Mouse (Mus musculus): ENCODE results near the gene Ssh2. TPM values are rescaled to one million over a fixed set of nuclear protein-coding genes. Genes with fewer than 3 reads are reported as not detected.
A peak's percentile ranks its signal among the peaks of the same experiment; 100 is the strongest.

The Ssh2 gene
- polyA plus RNA-seq, 2 experiments from 2014 or later, result 70.5 to 71.3 TPM

DNA sequence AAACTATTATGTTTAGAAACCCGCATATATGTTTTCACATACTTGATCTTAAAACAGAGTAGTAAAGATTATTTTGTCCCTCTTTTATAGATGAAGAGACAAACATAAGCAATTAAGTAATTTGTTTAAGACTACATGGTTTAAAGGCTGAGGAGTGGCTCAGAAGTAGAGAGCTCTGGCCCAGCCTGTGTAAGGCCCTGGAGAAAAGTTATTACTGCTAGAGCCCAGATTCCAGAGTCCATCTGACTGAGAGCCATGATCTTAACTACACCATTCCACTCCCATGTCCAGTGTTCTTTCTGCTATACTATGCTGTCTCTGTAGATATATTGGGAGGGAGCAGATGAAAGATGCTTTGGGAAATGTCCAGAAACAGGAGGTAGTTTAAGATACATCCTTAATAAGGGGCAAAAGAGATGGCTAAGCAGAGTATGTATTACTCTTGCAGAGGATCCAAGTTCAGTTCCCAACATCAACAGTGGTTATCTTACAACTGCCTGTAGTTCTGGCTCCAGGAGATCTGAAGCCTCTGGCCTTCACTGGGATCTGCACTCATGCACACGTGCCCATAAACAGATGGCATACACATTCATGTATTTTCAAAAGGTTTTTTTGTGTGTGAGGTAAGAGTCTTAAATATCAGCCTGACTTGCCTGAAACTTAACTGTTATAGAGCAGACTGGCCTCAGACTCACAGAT, 198.2 kb downstream of the Ssh2 start:
- no peak for ATAC-seq

DNA sequence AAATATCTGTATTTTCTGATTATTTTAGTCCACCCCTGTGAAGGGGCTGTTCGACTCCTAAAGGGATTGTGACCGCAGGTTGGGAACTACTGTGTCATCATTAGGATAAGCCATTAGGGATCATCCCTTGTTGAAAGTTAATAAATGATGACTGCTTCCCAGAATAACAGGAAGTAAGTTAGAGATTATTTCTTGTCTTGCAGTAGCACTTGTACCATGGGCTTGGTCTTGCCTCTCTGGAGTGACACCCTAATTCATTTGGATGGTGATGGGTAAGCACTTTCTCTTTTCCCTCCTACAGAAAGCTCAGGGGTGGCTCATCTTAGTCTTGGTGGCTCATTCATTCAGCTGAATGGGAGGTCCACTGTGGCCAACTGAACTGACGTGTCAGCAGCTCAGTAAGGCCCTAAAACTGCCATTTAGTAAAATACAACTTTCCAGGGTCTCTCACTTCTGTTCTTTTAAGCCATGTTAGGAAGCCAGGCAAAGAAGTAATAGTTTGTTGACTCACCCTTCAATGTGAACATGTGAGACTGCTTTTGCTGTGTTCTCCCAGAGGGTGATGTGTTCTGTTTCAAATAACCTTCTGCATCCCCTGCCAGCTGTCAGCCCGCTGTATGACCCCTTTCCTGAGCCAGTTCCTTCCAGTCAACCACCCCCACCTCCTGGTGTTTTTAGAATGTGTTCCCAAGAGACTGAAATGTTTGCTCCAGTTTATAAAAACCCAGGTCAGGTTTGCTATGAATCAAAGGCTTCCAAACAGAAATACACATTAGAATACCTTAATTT, 200.3 kb downstream of the Ssh2 start:
- no peak for ATAC-seq

DNA sequence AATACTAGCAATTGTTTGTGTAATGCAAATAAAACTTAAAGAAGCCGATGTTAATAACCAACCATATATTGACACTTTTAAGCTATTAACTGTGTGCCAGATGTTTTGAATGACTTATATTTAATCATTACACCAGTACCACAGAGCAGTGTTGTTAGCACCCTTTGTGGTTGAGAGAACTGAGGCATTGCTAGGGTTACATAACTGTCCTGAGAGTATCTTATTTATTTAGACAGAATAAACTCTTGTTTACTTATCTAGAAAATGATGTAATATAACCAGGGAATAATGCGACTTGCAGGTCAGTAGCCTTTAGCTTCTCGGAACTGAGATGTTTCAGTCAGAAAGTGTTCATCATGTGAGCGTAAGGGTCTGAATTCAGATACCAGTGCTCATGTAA, 201.9 kb downstream of the Ssh2 start:
- ATAC-seq, result no peak

DNA sequence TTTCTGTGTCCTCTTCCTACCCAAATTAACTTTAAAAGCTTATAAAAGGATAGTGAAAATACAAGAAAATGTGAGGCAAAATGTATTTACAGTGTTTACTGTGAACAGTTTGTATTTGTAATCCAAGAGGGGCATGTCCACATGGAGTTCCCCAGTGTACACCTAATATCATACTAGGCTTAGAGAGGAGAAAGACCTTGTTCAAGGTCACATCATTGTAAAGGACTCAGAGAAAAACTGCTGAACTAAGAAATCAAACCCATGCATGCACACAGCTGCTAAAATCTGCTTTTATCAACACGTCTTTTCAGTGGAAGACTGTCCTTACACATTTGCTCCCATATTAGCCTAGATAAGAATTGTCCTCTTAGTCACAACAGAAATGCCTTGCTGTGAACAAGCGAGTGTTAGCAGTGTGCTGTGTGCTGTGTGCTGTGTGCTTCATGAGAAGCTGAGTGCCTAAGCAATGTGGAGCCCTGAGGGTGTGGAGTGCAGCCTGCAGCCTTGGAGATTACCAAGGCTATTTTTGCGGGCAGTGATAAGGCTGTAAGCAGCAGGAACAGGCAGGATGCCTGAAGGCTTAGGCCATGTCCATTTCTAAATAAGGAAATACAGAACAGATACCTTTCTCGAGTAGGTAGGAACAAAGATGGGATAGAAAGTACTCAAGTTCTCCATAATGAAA, 207.2 kb downstream of the Ssh2 start:
- no peak for ATAC-seq

DNA sequence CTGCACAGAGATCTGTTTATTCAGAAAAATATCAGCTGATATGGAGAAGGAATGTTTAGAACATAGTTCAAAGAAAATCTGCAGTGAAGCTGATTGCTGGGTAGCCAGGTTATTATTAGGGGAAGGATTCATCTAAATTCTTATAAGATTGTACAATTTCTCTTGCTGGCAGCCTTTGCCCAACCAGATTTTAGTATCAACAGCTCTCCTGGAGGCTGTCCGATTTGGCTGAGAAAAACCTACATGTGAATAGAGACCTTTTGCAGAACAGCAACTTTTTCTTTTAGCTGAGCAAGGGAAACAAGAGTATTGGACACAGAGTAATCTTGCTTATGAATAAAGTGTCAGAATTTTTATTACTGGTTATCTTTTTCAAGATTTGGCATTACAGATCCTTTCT, 212.4 kb downstream of the Ssh2 start:
- no peak for ATAC-seq

DNA sequence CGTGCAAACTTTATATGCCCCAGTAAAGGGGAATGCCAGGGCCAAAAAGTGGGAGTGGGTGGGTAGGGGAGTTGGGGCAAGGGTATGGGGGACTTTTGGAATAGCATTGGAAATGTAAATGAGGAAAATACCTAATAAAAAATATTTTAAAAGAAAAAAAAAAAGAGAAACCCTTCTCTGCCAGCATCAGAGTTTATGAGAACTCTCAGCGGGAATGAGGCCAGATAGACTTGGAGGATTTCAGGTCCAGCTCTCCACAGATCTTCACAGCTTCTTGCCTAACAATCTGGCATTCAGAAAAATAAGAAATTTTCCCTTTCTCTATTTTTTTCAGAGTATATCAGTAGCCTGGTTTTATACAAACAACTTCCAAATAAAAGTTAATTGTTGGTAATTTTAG, 220.9 kb downstream of the Ssh2 start:
- ATAC-seq, result no peak

DNA sequence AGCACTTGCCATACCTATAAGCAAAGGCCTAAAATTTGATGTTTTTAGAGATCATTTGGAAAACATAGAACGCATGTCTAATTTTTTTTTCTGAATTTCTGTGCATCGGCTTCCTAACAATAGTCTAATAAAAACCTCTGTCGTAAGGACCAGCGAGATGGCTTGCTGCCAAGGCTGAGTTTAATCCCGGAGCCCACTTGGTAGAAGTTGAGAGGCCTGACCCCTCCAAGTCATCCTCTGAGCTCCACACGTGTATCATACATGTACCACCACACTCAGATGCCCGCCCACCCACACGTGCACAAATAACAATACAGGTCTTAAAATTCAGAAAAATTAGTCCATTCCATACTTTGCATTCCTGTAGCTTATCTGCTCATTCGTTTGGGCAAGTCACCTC, 224.0 kb downstream of the Ssh2 start:
- no peak for ATAC-seq

DNA sequence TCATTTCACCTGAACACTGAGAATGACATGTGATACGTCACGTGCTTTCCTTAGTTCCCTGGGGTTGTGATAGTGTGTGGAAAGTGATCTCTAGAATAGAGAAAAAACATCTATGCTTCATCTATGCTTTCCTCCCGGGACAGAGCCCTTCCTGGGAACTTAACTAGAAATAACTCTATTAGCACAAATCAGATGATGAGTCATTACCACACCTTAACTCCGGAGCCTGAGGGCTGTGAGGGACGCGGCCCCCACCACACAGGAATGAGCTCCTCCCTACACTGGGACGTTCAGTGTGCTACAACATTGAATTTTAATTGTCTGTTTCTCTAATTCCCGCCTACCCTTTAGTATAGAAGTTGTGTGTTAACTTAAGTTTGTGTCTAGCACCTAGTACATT, 224.9 kb downstream of the Ssh2 start:
- ATAC-seq, result no peak

DNA sequence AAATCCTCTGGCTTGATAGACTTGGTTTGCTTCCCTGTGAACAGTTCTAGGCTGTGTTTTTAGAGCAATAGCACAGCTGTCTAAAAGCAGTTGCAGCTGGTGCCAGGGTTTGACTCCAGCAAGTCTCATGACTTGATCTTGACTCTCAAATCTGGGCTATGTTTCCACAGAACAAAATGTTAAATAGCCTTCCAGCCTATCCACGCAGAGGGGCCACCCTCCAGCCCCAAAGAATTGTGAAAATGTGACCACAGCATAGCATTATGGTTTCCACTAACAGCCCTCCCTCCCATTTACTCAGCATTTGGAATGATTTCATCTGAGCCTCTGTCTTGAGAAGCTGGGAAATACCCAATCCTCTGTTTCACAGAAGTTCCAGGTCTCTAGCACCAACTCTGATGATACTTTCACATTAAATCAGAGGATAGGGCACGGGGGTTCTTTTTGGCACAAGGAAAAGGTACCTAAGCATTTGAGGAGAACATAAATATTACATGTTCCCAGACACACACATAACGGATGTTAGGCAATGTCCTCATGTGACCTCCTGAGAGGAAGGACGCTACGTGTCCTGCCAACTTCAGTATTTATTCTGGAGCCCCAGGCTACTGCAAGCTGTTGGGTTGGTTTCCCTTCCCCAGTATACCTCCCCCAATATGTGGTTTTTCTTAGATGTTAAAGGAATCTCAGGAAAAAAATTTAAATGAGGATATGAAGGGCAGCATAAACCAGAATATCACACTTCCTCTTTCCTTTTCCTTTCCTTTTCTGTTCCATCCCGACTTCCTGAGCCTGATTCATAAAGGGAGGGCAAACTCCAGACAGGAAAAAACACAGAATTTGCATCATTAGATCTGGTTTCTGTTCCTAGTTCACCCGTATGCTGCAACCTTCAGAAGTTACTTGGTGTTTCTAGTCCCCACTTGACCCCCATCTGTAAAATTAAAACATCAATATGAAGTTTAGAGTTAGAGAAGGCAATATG, 226.4 kb downstream of the Ssh2 start:
- ATAC-seq, result no peak

DNA sequence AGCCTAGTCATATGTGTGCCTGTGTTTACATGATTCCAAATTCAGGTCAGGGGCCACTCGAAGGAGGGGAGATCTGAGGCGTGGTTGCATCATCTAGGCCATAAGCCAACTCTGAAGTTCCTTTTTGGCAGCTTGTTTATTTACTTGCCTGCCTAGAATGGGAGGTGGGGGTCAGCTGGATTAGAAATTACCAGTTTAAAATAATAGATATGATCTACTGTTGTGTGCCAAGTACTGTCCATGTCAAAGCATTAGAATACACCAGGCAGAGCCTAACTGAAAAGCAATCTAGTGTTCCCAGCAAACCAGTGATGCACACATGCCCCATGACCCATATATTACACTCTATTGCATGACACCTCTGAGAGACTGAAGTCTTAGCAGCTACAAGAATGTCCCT, 228.9 kb downstream of the Ssh2 start:
- no peak for ATAC-seq

DNA sequence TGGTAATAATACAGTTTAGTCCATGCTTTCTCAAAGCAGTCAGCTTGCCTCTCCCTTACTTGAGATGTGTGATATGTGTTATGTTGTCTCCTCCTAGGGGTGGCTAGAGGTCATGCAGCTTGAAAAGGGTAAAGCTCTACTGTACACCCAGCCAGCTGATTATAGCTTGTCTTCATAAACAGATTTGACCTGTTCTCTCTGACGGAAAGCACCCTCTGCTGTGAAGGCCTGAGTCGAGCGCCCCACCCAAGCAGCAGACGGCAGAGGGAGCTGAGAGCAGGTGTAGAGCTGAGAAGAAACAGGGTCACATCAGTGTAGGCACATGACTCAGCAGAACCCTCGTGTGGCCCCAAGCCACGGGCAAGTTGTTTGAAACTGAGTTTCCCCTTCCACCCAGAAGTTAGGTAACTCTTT, 230.5 kb downstream of the Ssh2 start:
- peak; percentile 87 for ATAC-seq

DNA sequence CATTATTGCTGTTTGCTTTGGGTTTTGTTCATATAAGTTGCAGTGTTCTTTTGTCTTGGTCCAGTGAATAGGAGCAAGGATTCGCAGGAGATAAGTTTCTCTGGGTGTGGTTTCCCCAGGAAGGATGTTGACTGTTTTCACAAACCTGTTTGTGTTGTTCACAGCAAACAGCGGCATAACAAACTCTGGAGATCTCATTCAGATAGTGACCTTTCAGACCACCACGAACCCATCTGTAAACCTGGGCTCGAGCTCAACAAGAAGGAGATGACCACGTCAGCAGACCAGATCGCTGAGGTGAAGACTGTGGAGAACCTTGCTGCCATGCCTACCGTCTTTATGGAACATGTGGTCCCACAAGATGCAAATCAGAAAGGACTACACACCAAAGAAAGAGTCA, 233.1 kb downstream of the Ssh2 start:
- no peak for ATAC-seq

DNA sequence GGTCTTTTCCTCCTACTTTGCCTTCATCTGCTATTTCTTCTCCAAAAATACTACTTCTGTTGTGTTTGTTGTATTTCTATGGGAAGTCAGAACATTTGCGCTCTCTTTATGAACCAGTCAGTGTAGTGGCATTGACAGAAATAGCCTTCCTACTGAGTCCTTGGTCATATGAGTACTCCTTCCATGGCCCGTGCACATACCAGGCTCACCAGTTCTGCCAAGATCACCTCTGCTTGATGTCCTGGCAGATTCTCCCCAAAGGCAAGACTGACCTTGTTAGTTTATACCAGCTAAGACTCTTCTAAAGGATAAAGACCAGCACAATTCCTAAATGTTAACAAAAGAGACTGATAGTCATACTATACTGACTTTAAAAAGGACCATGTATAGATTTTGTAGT, 235.6 kb downstream of the Ssh2 start:
- no peak for ATAC-seq

DNA sequence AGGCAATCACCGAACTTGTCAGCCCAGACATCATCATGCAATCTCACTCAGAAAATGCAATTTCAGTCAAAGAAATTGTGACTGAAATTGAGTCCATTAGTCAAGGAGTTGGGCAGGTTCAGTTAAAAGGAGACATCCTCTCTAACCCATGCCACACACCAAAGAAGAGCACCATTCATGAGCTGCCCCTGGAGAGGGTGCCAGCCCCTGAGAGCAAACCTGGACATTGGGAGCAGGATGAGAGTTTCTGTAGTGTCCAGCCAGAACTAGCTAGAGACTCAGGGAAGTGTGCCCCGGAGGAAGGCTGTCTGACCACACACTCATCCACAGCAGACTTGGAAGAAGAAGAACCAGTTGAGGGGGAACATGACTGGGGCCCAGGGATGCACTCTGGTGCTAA, 237.3 kb downstream of the Ssh2 start:
- ATAC-seq, result no peak

DNA sequence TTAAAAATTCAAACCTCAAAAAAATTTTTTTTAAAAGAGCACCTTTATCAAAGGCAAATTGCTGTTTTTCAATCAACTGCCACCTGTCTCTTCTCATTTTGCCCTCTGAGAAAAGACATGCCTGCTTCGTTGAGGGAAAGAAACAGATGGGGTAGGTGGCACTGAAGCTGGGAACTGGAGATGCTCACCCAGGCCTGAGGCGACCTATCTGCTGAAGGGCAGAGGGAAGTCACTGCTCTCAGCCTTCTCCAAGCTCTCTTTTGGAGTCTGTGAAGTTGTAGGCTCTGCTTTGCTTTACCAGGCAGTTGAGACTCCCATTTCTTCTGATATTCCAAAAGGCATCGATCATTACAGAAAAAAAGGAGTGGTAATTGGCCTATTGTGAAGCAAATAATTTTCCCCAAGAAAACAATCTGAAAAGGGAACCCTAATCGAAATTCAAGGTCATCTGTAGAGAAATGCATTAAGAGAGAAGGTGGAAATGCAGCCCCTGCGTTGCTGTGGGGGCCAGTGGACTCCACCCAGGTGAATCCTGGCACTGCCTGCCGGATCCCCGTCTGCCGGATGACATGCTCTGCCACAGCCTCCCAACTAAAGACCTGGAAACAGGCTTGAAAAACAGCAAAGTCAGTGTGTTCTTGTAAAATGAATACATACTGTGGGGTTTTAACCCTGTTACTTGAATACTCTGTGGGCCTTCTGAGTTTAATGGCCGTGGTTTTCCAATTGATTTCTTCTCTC, 239.9 kb downstream of the Ssh2 start:
- ATAC-seq, result no peak

DNA sequence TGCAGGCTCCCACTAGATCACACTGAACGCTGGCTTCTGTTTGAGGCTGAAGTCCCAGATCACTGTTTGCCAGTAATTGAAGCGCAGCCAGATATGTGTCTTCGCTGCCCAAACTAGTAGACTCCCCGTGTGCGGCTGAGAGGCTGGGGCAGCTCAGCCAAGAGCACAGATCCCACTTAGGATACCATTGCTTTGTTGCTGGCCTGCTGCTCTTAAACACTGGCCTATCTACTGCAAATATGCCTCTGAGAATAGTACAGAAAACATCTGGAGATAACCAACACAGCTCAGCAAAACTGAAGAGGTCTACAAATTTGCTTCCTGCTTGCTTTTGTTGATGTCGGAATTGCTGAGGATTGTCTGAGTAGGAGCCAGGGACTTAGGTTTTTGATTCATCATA, 240.8 kb downstream of the Ssh2 start:
- no peak for ATAC-seq

DNA sequence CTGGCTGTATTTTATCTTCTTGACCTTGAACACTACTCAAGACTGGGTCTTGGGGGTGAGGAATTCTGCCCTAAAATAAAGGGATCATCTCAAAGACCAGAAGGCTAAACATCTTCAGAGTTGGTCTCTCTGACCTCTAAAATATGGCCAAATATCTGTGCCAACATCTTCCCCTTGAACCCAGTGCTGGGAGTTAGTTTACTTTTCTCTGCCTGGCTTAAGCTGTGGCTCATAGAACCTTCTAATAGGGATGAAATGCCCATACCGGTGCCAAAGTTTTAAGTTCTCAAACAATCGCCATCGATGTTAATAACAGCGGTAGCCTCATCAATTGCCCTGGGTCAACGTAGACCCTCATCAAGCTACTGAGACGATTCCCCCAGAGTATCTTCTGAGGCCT, 245.8 kb downstream of the Ssh2 start:
- no peak for ATAC-seq

DNA sequence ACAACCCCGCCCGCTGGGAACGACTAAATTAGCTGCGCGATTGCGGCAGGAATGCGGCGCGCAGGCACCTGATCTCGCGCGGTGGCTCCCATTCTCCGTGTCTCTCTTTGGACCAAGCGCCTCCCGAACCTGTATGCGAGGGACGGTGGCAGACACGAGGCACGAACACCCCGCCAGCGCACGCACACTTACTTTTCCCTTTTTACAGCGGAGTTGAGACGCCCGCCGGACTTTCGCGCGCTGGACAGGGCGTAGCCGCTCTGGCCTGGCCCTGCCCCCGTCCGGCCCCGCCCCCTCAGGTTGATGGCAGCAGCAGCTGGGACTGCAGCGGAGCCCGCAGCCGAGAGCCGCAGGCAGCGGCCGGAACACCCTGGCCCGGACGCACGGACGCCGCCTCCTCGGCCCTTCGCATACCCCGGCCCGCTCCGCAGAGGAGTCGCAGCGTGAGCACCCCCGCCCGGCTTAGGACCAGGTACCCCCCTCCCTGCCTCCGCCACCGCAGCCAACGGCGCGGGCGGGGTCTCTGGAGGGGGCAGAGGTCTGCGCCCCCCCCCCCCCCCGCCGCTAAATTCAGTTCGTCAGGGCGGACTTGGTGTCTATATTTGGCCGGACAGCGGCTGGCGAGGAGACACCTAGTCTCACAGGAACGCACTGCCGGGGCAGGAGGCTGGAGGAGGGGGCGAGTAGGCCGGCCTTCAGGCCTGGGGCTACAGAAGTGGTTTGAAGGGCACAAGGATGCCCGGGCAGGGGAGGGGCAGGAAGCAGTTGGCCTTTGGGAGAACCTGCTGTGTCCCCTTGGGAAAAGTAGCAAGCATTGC, 246.4 kb downstream of the Ssh2 start, which contains the start of gene Coro6:
Gene Coro6 (plus strand): TSS at position 129 of the 818 bp plus-strand sequence.
- peak; percentile 16 for ATAC-seq

DNA sequence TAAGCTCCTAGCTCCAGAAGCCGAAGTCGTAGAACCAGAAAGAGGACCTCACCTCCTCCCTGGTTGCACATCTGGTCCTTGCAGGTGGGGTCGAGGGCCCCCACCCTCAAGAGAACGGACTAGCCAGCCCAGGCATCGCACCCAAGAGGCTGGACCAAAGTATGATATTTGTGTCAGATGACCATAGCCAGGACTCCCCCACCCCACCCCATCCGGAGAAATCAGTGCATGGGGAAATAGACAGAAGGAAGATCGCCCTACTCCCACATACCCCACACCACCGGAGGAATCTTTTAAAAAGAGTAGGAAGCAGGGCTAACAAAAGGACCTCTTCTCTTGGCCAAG, 247.0 kb downstream of the Ssh2 start:
- no peak for ATAC-seq

DNA sequence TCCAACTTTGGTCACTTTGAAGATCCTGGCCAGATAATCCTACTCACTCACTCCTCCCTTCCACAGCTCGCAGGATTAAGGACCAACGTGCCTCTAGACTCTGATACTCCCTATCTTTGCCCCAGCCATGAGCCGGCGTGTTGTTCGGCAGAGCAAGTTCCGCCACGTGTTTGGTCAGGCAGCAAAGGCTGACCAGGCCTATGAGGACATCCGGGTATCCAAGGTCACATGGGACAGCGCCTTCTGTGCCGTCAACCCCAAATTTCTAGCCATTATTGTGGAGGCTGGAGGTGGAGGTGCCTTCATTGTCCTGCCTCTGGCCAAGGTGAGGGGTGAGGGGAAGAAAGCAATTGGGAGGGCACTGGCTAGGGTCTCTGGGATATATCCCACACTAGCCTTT, 247.7 kb downstream of the Ssh2 start:
- ATAC-seq, result no peak

DNA sequence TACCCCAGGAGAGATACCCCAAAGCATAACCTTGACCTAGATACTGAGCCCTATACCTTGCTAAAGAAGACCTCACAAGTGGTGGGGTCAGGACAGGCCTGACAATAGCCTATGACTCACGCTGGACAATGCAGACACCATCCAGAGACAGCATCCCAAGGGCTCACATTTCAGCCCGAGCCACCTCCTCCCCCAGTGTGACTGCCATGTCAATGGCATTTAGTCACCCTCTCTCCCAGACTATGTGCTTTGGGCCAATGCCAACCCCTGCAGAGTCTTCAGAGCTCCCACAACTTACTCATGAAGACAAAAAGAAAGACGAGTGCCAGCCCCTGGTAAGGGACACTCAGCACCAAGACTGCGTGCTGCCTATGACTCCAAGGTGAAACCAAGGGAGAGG, 248.6 kb downstream of the Ssh2 start:
- ATAC-seq, result no peak

Data from activated CD4-positive, CD25-positive, alpha-beta regulatory T cell, adult 4 months (primary cell).